Mouse (Mus musculus) spleen, adult 2 months (tissue): ENCODE measurements around the gene Izumo1. TPM values are rescaled to one million over a fixed set of nuclear protein-coding genes. Genes with fewer than 3 reads are reported as not detected.

Experiments
- DNase-seq, 2 experiments: peaks; one replicate each; pipeline versions ENCODE4 v3.0.0 to v3.0.0-alpha.2; 2012 to 2021; ENCODE audit warnings: low spot score in 2 of 2, low read depth in 1 of 2
- H3K27ac ChIP-seq: fragments of 200-500 bp; 2 replicates; pipeline ENCODE4 v1.5.1; 2012; ENCODE audit warnings: low read length, inconsistent platforms; ENCODE audit not compliant: insufficient read depth
- H3K27me3 ChIP-seq: fragments of 200-500 bp; 2 replicates; pipeline ENCODE4 v1.6.1; 2012; ENCODE audit warnings: mild to moderate bottlenecking, moderate library complexity, low read length, inconsistent platforms; ENCODE audit not compliant: control insufficient read depth, insufficient read depth
- H3K36me3 ChIP-seq: fragments of 200-500 bp; 2 replicates; pipeline ENCODE4 v1.6.1; 2012; ENCODE audit warnings: mild to moderate bottlenecking, low read length, inconsistent platforms; ENCODE audit not compliant: control insufficient read depth, insufficient read depth
- H3K4me1 ChIP-seq: fragments of 200-500 bp; 2 replicates; pipeline ENCODE4 v1.6.1; 2011; ENCODE audit warnings: inconsistent platforms; ENCODE audit not compliant: control insufficient read depth, insufficient read depth, insufficient read length
- H3K4me3 ChIP-seq: fragments of 200-500 bp; 2 replicates; pipeline ENCODE4 v1.5.1; 2011; ENCODE audit warnings: mild to moderate bottlenecking, inconsistent platforms; ENCODE audit not compliant: insufficient read depth, insufficient read length; ENCODE audit errors: extremely low read depth
- CTCF ChIP-seq: fragments of 200-500 bp; IDR thresholded peaks from 2 replicates; pipeline ENCODE4 v1.5.1; 2011; ENCODE audit warnings: mild to moderate bottlenecking, inconsistent platforms; ENCODE audit not compliant: insufficient read depth, insufficient read length, insufficient replicate concordance; ENCODE audit errors: extremely low read depth
- POLR2A ChIP-seq: fragments of 200-500 bp; IDR thresholded peaks from 2 replicates; pipeline ENCODE4 v1.6.1; 2011; ENCODE audit warnings: low read depth, low read length, inconsistent platforms
- WGBS: fragments of 180-500 bp; shearing (Covaris S2); methylation state at CpG from one replicate; pipeline ENCODE4 v1.1.7; 2018; 5-methylcytosine and 5-hydroxymethylcytosine counted together
- polyA plus RNA-seq: library from polyadenylated mRNA; depleted of rRNA; stranded (reverse); fragments of >200 nt; gene quantifications from 2 replicates; pipeline ENCODE4 v1.2.3, GENCODE M21; 2012

The Izumo1 gene
- polyA plus RNA-seq, 1 experiment, result 0.63 TPM

DNA sequence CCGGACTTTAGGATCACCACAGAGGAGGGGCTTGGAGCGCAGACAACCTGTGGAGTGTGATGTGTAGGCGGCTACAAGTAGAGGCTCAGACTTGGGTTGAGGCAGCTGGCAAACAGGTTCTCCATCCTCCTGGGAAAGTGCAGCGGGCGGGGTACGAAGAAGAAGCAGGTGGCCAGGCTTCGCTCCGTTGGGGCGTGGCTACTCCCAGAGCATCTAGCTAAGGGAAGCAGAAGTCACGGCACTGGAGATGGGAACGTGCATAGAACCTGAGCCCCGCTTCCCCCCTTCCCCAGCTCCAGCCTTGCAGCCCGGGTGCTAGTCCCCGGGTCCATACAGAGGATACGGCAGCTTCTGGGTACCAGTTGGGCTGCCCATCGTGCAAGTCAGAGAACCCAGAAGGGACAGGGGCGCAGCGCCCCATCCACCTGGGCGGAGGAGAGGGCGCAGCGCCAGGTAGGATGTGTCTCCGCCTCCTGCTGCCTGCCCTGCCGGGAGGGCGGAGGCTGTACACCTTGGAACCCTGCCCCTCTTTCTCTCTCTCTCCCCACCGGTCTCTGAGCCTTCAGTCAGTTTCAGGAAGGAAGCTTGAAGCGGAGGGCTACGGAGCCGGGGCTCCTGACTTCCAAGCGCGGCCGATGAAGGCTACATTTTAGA is 4.4 kb upstream of the Izumo1 start, which contains the start of gene Fut1:
Gene Fut1 (plus strand): TSS at position 248 of the 654 bp plus-strand sequence.
- Histone ChIP-seq H3K4me1 (no peaks in the 10 kb centered on the region; the same call in 1 of the 2 replicates), H3K4me3 (no peak within 1 kb of the TSS), H3K27me3 (peaks cover 2% of the 10 kb centered on the region; the same call in 1 of the 2 replicates), H3K36me3 (no peaks in the 10 kb centered on the region), H3K27ac (no peak within 1 kb of the TSS)
- TF ChIP-seq CTCF (no peak), POLR2A (no peak)
- WGBS, result 32% methylated on average over 31 of the region's 31 CpGs
- DNase-seq, result no peak

DNA sequence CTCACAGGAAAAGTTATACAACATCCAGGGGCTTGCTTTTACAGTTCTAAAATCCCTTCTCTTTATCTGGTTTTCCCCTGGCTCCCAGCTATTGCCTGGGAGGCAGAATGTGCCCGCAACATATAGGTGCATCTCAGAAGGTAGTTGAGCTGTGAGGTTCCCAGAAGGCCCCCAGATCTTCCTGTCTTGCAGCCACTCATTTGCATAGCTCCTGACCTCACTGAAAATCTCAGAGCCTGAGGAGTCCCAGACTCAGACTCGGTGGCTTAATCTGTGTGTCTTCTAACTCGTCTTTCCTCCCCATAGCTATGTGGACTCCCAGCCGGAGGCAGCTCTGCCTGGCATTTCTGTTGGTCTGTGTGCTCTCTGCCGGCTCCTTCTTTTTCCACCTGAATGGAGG is 3.3 kb upstream of the Izumo1 start:
- 72% methylated on average over 5 of the region's 5 CpGs for WGBS
- Histone ChIP-seq H3K27me3 (peaks cover 2% of the 10 kb centered on the region; the same call in 1 of the 2 replicates), H3K4me1 (no peaks in the 10 kb centered on the region; the same call in 1 of the 2 replicates), H3K36me3 (no peaks in the 10 kb centered on the region), H3K27ac (no peak overlapping the region), H3K4me3 (no peak overlapping the region)
- TF ChIP-seq POLR2A, result no peak
- TF ChIP-seq CTCF, result no peak
- no peak for DNase-seq

DNA sequence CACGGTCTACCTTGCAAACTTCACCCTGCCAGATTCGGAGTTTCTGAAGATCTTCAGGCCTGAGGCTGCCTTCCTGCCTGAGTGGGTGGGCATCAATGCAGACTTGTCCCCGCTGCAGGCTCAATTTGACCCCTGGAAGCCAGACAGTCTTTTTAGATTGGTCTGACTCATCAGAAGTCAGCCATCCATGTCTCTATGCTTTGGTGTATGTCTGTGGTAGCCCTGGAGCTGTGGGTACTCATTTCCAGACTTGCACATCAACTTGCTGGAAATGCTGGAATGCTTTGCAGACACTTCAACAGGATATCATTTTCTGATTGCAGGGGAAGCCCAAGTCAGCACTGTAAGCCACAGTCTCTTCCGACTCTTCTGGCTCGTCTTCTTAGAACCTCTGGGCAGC is 2.0 kb upstream of the Izumo1 start:
- no peak for DNase-seq
- Histone ChIP-seq H3K36me3 (no peaks in the 10 kb centered on the region), H3K4me1 (no peaks in the 10 kb centered on the region; the same call in 1 of the 2 replicates), H3K27me3 (peaks cover 2% of the 10 kb centered on the region; the same call in 1 of the 2 replicates), H3K4me3 (no peak overlapping the region), H3K27ac (no peak overlapping the region)
- no peak for TF ChIP-seq POLR2A
- TF ChIP-seq CTCF, result no peak
- WGBS, result 92% methylated on average over 5 of the region's 5 CpGs

- H3K27ac ChIP-seq, result no peak overlapping the region
- no peak for TF ChIP-seq POLR2A
- no peak for TF ChIP-seq CTCF
- no peaks in the 10 kb centered on the region for H3K27me3 ChIP-seq
- no peak for DNase-seq
- H3K36me3 ChIP-seq, result no peaks in the 10 kb centered on the region
- H3K4me1 ChIP-seq, result peaks cover 1% of the 10 kb centered on the region; the same call in 1 of the 2 replicates
- no peak overlapping the region for H3K4me3 ChIP-seq
- WGBS, result 89% methylated on average over 11 of the region's 11 CpGs
Measured at GRCm38 (mm10) chr7:45623507-45623906, 1.9 kb downstream of the Izumo1 start.

GRCm38 (mm10) chr7:45624718-45625117 is 3.1 kb downstream of the Izumo1 start:
- Histone ChIP-seq H3K36me3 (no peaks in the 10 kb centered on the region), H3K4me1 (peaks cover 3% of the 10 kb centered on the region; the same call in 1 of the 2 replicates), H3K4me3 (no peak overlapping the region), H3K27me3 (no peaks in the 10 kb centered on the region), H3K27ac (no peak overlapping the region)
- DNase-seq, result no peak
- WGBS, result 90% methylated on average over 3 of the region's 3 CpGs
- TF ChIP-seq CTCF, result no peak
- no peak for TF ChIP-seq POLR2A

DNA sequence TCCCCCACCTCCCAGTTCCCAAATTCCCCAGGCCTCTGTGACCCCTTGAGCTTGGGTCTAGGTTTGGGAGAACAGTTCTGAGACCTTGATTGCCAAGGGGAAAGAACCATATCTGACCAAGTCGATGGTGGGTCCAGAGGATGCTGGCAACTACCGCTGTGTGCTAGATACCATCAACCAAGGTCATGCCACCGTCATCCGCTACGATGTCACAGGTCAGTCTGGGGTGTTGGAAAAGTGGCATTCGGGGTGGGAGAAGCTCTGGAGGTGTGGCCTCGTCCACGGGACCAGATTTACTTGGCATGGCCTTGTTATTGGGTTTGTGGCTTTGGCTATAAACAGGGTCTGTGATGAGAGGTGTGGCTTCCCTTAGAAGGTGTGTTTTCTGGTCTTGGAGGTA is 3.9 kb downstream of the Izumo1 start:
- WGBS, result 83% methylated on average over 8 of the region's 8 CpGs
- Histone ChIP-seq H3K4me3 (no peak overlapping the region), H3K36me3 (no peaks in the 10 kb centered on the region), H3K4me1 (peaks cover 3% of the 10 kb centered on the region; the same call in 1 of the 2 replicates), H3K27ac (no peak overlapping the region), H3K27me3 (no peaks in the 10 kb centered on the region)
- TF ChIP-seq POLR2A (no peak), CTCF (no peak)
- no peak for DNase-seq

GRCm38 (mm10) chr7:45626571-45627076 is 5.0 kb downstream of the Izumo1 start:
- Histone ChIP-seq H3K4me1 (peaks cover 3% of the 10 kb centered on the region; the same call in 1 of the 2 replicates), H3K36me3 (no peaks in the 10 kb centered on the region), H3K4me3 (no peak overlapping the region), H3K27me3 (no peaks in the 10 kb centered on the region), H3K27ac (no peak overlapping the region; the same call in 1 of the 2 replicates)
- no peak for TF ChIP-seq POLR2A
- TF ChIP-seq CTCF, result no peak
- 90% methylated on average over 7 of the region's 7 CpGs for WGBS
- DNase-seq, result no peak
